Mouse (Mus musculus) C2C12 (cell line): ENCODE measurements around the gene Trim65.

Source experiments
- CEBPB ChIP-seq: IDR thresholded peaks from one replicate; pipeline ENCODE4 v1.6.1; 2011; ENCODE audit warnings: low read depth, mild to moderate bottlenecking, control low read depth, moderate library complexity
- CTCF ChIP-seq: IDR thresholded peaks from one replicate; pipeline ENCODE4 v1.5.1; 2011; ENCODE audit not compliant: control insufficient read depth, insufficient read depth, insufficient read length
- FOSL1 ChIP-seq: IDR thresholded peaks from one replicate; pipeline ENCODE4 v1.8.0; 2011; ENCODE audit warnings: mild to moderate bottlenecking, low read length; ENCODE audit not compliant: poor library complexity, insufficient read depth, severe bottlenecking
- MAX ChIP-seq: IDR thresholded peaks from one replicate; pipeline ENCODE4 v1.6.1; 2011; ENCODE audit warnings: mild to moderate bottlenecking, control low read depth
- MYOD1 ChIP-seq: IDR thresholded peaks from one replicate; pipeline ENCODE4 v1.6.1; 2011; ENCODE audit warnings: low read depth; ENCODE audit not compliant: control insufficient read depth, insufficient read length
- MYOG ChIP-seq: IDR thresholded peaks from one replicate; pipeline ENCODE4 v1.6.1; 2011; ENCODE audit not compliant: control insufficient read depth, insufficient read length; ENCODE audit errors: extremely low read depth
- USF1 ChIP-seq: IDR thresholded peaks from one replicate; pipeline ENCODE4 v1.6.1; 2011; ENCODE audit warnings: low read depth, mild to moderate bottlenecking, control low read depth, moderate library complexity

DNA sequence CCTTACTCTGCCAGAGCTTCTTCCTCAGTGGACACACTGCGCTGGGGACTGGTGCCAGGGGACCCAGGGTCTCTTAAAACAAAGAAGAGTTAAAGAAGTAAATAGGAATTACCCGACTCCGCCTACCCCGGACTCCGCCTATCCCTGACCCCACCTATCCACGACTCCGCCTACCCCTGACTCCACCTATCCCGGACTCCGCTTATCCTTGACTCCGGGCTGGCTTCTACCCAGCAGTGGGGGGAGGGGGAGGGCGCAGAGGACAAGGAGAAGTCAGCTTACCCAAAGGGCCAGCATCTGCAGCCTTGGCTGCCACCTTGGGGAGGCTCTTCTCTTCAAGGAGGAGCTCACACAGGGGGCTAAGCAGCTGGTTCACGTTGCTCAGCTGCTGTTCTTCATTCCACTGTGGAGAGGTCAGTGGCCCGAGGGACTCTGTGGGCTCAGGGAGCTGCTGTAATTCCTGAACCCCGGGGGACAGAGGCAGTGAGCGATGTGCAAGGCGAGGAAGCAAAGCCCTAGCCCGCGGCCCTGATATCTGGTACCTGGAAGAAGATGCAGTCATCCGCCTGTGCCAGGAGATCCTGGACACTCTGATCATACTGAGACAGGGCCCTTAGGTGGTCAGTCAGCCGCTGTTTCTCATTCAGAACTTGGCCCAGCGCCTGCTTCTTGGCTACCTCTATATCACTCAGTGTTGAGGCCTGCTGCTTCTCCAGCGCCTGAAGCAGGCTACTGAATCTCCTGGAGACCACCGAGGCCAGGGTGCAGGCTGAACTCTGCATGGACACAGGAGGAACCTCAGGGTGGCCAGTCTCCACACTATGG, 3.6 kb downstream of the Trim65 start, which contains the start of gene Trim47:
- TF ChIP-seq MYOG (no peak), CEBPB (no peak), CTCF (no peak), USF1 (no peak), MAX (no peak), MYOD1 (no peak), FOSL1 (no peak)
